Mouse (Mus musculus) neutrophil, adult 5-6 weeks (primary cell): ENCODE measurements around the gene Arhgap15. TPM values are rescaled to one million over a fixed set of nuclear protein-coding genes. Genes with fewer than 3 reads are reported as not detected.

Source experiments
- ATAC-seq: fragments of 151-379, 151-347 bp; 2 replicates; pipeline ENCODE4 v1.8.0; 2017; ENCODE audit warnings: mild to moderate bottlenecking, moderate TSS enrichment; ENCODE audit not compliant: insufficient number of reproducible peaks, poor library complexity, low FRiP score, severe bottlenecking; ENCODE audit errors: extremely low read depth
- total RNA-seq: library from RNA; stranded (forward); fragments of 200-1000 nt; gene quantifications from 2 replicates; pipeline ENCODE4 v1.2.3, GENCODE M21; 2017

Gene Arhgap15
- total RNA-seq, 1 experiment from 2014 or later, result 275 TPM

DNA sequence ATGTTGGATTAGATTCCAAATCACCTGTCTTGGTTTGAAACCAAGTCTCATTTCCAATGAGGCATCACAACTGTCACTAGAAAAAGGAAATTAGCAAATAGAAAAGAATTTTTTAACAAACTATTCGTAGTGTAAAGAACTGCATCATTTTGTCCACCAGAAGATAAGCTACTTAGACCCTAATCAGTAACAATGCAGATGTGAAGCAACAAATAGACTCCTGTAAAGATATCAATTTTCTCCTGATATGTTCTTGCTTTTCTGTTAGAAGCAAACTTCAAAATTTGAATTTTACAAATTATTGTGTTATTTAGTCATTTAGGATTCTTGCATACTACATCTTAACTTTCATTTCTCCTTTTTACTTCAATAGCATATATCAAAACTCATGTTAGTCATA, 253.8 kb downstream of the Arhgap15 start:
- no peak for ATAC-seq

DNA sequence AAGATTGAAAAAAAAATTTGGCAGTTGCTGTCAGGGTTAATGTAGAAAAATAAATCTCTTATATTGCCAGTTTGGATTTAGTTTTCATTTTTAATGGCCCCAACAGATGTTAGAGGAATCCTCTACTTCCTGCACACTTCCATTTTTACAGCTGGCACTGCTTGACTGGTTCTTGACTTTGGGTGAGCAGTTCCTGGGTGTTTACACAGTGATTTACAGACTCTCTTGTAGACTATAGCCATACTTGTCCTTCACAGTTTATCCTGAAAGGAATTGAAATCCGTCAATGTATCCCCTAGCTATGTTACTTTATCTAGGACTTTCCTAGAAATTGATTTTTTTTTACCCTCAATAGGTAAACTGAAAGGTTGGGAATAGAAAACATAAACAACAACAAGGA, 261.6 kb downstream of the Arhgap15 start:
- ATAC-seq, result no peak

DNA sequence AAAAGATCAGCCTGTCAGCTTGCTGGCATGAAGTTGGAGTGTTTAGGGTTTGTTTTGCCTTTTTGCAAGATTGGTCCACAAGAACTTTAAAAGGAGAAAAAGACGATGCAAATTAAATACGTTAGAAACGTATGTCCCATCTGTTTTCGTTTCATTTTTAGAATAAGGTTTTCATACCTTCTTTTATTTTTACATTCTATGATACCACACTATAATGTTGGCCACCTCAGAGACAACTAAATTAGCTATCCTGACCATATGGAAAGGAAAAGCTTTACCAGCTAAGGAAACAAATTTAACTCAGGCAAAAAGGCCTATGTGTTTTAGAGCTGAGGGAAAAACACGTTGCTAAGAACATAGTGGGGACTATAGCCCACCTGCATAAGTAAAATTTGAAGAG, 264.8 kb downstream of the Arhgap15 start:
- no peak for ATAC-seq

DNA sequence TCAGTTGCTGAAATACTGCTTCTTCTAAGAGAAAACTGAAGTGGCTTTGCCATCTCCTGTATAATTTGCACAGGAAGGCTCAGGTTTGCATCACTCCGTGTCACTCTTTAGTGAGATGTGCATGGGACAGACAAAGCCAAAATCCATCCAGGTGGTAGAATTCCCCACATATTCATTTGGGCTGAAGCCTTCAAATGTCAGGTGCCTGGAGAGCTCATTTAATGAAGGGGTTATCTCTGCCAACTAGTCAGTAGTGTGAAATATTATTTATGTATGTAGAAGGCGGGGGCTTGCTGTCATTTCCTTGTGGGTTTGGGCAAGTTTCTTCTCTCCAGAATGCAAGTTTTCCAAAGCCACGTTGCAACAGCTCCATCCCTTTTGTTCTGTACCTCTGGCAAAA, 268.1 kb downstream of the Arhgap15 start:
- ATAC-seq, result no peak

DNA sequence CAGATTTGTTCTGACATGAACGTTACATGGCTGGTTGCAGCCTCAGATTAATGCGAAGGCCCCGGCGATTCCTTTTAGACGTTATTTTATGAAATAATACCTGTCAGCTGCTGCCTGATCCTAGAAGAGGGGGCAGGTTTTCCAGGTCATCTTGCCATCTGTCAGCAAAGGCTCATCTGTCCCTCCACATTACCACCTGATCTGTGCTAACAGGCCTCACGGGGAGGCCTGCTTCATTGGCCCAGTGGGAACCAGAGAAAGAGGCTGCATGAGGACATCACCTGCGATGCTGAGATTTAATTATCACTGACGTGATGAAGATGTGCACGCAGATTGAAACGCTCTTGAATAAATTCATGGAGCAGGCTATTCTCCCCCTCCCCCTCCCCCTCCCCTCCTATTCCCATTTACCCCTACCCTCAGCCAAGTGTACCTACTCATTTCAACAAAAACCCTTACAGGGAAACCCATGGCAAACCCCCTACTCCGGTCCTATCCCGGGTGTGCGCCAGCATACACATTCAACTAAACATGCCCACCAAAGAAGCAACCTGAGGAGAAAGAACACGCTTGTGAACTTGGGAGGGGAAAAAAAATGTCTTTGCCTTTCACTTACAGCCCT, 268.9 kb downstream of the Arhgap15 start:
- no peak for ATAC-seq

DNA sequence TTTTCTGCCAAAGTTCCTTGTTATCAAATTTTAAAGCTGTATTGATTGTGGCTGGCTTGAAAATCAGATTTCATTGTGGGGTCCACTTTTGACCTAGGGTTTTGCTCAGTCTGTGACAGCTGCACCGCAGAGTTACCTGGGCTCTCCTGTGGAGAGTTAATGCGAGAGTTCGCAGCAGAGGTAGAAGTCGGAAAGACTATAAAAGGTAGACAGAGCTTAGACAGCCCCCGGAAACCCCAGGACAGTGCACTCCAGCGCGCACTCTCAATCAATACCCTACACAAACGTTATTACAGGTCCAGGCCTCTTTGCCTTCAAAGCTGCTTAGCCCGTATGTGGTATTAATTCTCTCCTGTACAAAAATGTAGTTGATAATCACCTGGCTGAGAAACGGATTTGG, 269.4 kb downstream of the Arhgap15 start:
- ATAC-seq, result no peak

DNA sequence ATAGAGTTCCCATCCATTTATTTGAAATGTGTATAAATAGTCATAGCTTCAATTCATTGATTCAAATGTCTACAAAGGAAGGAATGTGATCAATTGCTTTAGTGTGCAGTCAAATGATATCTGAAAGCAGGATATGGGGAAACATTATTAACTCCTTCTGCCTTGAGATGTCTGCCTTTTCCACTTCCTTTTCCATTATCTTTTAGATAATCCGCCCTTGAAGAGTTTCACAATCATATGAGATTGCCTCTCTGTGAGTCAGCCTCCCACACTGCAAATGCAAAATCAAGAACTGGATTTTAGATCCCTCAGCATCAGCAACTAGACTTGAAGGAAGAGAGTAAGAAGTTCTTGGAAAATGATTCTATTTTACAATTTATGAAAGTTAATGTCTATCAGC, 276.1 kb downstream of the Arhgap15 start:
- no peak for ATAC-seq

DNA sequence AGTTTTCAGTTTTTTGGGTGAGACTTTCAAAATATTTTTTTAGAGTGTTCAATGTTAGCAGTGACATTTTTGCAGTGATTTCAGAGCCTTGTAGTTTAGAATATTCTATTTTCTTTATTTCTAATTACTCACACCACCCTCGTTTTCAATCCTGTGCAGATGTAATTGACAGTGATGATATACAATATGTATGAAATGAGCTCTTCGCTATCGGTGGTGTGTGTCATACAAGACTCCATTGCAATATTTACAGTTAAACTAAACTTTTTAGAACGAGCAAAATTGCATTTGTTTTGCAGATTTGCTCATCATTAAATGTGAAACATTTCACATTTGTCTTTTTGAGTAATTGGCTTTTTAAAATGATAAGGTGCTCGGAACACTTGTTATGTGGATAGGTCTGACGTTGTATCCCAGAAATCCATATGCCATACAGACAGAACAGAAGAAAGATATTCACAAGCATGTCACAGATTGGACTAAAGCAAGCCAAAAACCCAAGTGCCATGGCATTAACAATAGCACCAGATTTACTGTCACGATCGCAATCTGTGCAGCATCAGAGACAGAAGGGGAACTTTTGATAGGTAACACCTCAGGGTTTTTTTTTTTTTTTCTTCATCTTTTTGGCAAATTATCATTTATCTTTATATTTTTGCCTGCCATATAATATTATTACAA, 280.6 kb downstream of the Arhgap15 start:
- ATAC-seq, result no peak

DNA sequence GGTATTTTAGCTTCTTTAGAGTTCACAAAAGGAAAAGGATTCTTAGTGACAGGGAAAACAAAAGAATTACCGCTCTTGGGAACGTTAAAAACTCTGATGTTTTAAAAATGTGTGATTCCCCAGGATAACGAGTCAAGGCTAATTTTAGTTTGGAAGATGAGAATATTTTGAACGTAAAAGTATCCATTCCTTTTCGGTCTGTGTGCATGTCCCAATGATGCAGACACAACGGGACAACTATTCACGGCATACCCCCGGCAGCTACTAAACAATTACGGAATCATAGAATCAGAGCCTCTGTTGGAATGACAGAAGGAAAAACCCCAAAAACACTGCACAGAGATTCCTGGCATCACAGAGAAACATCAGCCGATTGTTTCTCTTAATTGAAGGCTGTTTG, 281.2 kb downstream of the Arhgap15 start:
- no peak for ATAC-seq

DNA sequence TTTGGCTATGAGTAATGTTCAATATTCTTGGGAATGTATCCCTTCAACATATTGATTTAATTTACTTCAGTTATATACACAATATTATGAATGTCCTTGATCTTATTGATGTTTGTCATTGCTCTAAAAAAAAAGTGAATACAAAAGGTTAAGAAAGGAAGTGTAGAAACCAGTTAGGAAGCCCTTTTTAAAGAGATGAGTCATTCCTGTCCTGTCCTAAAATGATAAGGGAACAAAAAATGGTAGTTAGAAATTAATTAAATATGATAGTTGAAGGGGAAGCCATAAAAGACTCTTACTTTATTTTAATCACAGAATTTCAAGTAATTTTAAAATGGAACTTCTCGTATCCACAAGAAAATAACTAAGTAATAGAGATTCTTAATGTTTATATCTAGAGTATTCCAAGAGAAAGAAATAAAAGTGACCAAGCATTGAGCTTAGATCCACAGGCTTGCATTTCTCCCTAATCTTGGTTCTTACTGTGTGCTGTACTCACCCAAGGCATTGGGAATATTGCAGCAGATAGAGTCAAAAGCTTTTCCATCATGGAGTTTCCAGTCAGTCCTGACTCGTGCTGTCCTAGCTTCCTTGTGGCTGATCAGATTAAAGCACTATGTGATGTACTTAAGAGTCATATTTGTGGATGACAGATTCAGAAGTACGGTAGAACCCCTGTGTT, 291.0 kb downstream of the Arhgap15 start:
- ATAC-seq, result no peak

DNA sequence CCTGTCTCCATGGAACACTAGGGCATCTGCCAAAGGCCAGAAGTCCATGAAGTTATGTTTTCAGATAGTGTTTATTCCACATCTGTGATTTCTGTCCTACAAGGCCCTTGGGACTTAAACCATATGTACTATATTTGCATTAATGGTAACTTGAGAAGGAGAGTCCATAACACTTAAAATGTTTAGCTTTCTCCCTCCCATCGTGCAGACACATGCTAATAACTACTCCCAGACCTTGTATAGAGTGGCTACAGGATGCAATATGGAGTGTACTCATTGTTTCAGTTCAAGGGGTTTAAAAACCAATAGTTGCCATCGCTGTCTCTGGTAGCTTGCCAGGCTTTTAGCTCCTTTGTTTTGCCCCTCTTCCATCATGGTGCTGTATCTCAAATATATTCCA, 295.5 kb downstream of the Arhgap15 start:
- no peak for ATAC-seq

DNA sequence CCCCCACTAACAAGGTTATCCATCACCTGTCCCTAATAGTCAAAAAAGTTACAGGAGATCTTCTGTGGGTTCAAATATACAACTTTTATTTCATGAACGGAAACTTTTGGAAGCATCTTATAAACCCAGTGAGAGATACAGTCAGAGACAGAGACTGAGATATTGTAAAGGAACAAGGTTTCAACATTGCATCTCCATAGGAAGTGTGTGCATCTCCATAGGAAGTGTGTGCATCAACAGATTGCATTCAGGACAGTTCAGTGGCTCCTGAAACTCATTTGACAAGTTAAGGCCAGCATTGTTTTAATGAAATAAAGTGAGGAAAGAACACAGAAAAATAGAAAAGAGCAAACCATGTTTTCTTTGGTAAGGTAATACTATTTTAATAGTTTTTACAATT, 296.0 kb downstream of the Arhgap15 start:
- ATAC-seq, result no peak

DNA sequence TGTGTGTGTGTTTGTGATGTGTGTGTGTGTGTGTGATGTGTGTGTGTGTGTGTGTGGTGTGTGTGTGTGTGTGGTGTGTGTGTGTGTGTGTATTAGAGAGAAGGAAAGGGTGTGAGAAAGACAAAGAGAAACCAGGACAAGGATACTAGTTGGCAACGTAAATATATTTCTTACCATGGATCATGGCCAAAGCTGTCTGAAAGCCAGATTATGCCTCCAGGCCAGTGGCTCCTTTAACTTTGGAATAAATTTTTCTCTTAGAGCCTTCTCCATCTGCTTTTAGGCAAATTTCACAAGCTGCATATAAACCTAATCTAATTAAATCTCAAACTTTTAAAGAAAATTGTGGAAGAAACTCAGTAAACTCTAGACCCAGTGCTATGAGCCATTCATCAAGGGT, 296.6 kb downstream of the Arhgap15 start:
- no peak for ATAC-seq

DNA sequence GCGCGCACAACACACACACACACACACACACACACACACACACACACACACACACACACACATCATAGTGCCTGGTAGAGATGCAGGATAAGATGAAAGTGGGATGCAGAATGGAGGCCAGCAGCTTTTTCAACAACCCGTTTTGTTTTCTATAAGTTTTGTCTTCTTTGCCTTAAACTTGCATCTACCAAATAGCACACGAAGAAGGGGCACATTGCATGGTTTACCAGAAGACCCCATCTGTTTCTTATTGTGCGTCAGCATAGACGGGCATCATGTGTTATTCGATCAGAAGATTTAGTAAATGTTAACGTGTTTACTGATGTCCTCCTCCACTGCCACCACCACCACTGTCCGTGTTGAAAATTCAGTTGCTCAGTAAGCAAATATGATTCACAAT, 311.7 kb downstream of the Arhgap15 start:
- ATAC-seq, result no peak

DNA sequence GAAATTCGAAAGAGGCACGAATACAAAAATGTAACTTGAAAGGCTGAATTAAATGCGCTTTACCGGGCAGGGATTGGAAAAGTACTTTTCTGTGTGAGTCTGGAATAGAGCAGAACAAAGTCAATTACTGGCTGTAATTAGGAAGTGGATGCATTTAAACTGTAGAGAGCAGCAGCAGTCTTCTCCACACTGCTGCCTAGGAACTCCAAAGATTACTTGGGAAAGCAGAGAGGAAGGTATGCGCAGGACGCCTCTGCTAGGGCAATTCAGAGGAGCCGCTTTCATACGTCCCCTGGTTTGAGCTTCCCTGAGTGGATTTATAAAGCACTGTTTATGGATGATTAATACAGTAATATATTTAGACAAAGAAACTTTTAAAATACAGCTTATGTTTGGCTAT, 312.1 kb downstream of the Arhgap15 start:
- no peak for ATAC-seq

DNA sequence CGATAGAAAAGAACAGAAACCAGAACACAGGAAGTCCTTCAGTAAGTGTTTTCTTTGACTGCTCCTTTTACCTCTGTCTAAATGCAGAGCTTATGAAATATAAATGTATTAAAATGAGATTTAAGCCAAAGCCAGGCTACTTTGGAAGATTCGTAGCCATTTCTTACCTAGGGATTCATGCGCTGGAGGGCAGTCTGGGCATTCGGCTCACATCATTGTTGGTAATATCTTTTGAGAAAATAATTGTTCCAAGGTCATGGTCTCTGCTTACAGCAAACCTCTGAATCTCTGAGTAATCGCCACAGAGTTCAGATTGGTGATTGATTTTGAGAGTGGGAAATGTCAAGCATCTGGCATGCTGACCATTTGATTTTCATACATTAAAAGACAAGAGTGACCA, 316.4 kb downstream of the Arhgap15 start:
- ATAC-seq, result no peak

DNA sequence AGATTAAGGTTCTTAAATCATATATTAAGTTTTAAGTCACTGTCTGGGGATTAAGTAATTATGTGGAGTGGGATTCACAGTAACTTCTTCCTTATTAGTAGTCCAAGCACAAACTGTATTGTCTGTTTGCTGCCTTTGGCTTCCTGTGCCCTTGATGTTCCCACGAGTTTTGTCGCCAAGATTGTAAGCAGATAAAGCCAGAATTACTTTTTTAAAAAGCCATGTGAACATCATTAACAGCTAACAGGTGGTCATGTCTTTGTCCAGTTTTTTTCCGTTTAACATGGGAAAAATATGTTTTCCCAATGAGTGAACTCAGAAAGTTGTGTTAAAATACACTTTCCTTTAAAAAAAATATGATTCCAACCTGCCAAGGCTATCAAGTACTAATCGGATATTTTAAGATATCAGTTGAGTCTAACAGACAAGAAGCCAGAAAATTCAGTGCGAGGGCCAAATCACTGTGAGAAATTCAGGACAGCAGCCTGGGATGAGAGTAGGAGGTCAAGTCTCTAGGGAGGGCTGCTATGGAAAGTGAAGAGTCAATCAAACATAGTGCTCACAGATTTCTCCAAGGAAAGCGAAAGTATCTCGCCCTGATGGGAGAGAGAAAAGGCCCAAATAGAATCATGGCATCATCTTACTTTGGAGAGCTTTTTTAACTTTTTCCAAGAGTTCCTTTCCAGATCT, 319.7 kb downstream of the Arhgap15 start:
- ATAC-seq, result no peak

DNA sequence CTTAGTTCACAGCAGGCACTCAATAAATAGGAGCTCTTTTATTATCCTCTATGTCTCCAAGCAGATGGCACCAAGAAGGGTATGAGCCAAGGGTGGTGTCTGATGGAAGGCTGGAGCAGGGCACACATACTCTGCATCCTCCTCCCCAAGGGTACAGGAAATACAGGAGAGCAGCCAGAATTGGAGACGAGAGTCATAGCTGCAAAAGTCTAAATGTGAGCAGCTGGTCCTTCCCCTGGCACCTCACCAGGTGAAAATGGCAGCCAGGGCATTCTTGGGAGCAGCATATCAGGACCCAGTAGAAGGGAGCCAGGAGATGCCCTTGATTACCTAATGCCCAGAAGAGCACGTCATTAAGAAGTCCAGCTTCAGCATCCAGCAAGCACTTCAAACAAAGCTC, 320.3 kb downstream of the Arhgap15 start:
- no peak for ATAC-seq

DNA sequence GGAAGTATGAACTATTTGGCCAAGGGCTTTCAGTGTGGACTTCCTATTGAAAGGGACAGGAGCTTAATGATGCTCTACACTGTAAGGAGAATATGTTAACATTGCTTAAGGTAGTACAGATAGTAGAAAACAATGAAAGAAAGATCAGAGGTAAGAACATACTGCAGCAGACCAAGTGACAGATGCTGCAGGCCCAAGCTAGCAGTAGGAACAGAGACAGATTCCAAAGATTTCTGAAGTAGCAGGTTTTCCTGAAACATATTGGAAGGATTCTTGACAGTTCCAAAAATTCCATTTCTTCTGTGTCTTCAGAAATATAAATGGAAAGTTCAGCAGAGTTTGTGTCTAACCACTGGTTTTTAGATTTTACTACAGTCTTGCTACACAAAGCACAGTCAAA, 327.9 kb downstream of the Arhgap15 start:
- no peak for ATAC-seq

DNA sequence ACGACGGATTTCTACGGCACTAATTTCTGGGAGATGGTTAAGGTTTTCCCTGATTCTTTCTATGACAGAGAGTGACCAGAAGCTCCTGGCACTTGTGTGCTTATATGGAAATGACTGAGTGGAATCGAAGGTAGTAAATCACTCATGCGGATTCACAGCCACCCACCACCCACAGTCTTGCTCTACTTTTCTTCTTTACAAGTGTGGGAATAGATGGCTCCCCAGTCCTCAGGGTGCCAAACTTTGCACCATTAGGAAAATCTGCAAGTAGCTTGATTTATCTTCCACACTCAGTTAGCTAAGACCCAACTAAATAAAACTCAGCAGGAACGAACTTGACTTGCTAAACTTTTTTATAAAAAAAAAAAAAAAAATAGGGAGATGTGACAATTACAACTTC, 331.9 kb downstream of the Arhgap15 start:
- ATAC-seq, result no peak
